Mouse (Mus musculus): ENCODE data around the gene Heca. TPM values are rescaled to one million over a fixed set of nuclear protein-coding genes. Genes with fewer than 3 reads are reported as not detected.

The Heca gene
- 73.2 to 82.8 TPM (median 77.5 TPM) in 4 replicates for total RNA-seq (2023)

DNA sequence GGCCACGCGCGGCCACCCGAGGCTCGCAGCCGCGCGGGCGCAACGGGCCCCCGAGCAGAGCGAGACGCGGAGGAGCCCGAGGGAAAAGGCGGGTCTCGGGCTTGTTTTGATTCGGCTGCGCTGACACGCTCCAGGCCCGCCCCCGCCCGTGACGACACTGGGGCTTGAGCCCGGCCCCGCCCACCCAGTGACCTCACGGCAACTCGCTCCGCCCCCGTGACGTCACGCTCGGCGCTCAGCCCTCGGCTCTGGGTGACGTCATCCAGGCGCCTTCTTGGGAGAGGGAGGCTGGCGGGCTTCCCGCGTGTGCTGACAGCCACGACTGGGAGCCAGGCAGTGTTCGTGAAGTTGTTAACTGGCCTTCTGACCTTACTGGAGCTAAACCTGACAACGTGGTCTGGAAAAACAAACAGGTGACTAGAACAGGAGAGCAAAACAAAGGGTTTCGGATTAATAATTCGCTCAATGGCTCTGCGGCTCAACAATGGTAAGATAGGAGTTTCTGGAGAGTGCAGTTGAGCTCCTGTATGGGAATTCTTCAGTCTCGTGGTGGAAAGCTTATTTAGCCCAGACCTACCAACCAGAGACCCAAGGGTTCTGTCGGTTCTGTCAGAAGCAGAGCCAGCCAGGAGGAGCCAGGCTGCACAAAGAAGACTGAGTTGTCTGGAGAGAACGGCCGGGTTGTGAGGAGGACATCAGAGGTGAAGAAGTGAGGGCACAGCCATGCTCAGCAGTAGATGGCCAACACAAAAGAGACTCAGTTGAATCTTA lies at the start of gene Heca:
TSS of gene Heca (minus strand) at position 108 of the 771 bp plus-strand sequence.

Other genes with a start within 250 kb of the Heca start
- gene Cited2, start 224.8 kb downstream of the Heca start, total RNA-seq (2023) = 32.1 to 41.1 TPM (median 39.6 TPM) in 4 replicates
- 0.18 to 0.36 TPM (median 0.26 TPM) in 3 of 4 replicates, not detected in the other for gene Txlnb, start 151.8 kb downstream of the Heca start, total RNA-seq (2023)
- 56.6 to 69.1 TPM (median 65.2 TPM) in 4 replicates for gene Abracl, start 75.2 kb upstream of the Heca start, total RNA-seq (2023)
- gene Reps1, start 107.8 kb upstream of the Heca start, total RNA-seq (2023) = 52.1 to 63.7 TPM (median 58.9 TPM) in 4 replicates